Mouse (Mus musculus) adrenal gland, postnatal 14 days (tissue): Measurements from ENCODE around the gene Tbc1d7. TPM values are rescaled to one million over a fixed set of nuclear protein-coding genes. Genes with fewer than 3 reads are reported as not detected.
A peak's percentile ranks its signal among the peaks of the same experiment; 100 is the strongest.

Experiments
- DNase-seq: peaks from one replicate; pipeline ENCODE4 v3.0.0; 2021; ENCODE audit warnings: mixed read lengths
- long read RNA-seq, 2 experiments: library from polyadenylated mRNA; stranded (forward); transcript quantifications; one replicate each; pipeline ENCODE4 v2.0.0; 2021
- total RNA-seq: library from RNA; stranded (reverse); gene quantifications from 2 replicates; pipeline ENCODE4 v1.2.3, GENCODE M21; 2021

Gene Tbc1d7
- 24.1 and 24.6 TPM in 2 replicates for total RNA-seq
- long read RNA-seq, experiment 1, transcript Tbc1d7-202 (8 exons, 1,246 nt), result major isoform, 34 of 70 reads
- long read RNA-seq, experiment 1, partial matches to known transcripts, result 5 of 70 reads
- long read RNA-seq, experiment 1, other reads (novel, unspliced or antisense), result 30 of 70 reads
- long read RNA-seq, experiment 2, transcript Tbc1d7-202 (8 exons, 1,246 nt), result major isoform, 17 of 53 reads
- long read RNA-seq, experiment 2, transcript Tbc1d7-201 (8 exons, 1,239 nt), result minor isoform, 5 of 53 reads
- long read RNA-seq, experiment 2, partial matches to known transcripts, result 1 of 53 reads
- long read RNA-seq, experiment 2, other reads (novel, unspliced or antisense), result 30 of 53 reads

- peak; percentile 100 for DNase-seq
These were observed at the start of gene Tbc1d7 for GRCm38 (mm10) chr13:43171020-43171710. Gene Tbc1d7 (minus strand): TSS chr13:43171501.

- DNase-seq, result no peak
These were observed 49.3 kb upstream of the Tbc1d7 start for GRCm38 (mm10) chr13:43220635-43221034.

GRCm38 (mm10) chr13:43218764-43219163 is 47.5 kb upstream of the Tbc1d7 start:
- peak; percentile 29 for DNase-seq

- no peak for DNase-seq
These were observed 47.0 kb upstream of the Tbc1d7 start for GRCm38 (mm10) chr13:43218284-43218683.

- no peak for DNase-seq
These were observed 46.4 kb upstream of the Tbc1d7 start for GRCm38 (mm10) chr13:43217686-43218085.

GRCm38 (mm10) chr13:43217059-43217458 is 45.8 kb upstream of the Tbc1d7 start:
- no peak for DNase-seq

GRCm38 (mm10) chr13:43215994-43216706 is 44.8 kb upstream of the Tbc1d7 start:
- no peak for DNase-seq

- DNase-seq, result peak; percentile 36
These were observed 44.1 kb upstream of the Tbc1d7 start for GRCm38 (mm10) chr13:43215144-43215993.

- peak; percentile 79 for DNase-seq
These were observed 41.0 kb upstream of the Tbc1d7 start for GRCm38 (mm10) chr13:43212338-43212737.

GRCm38 (mm10) chr13:43210956-43211355 is 39.7 kb upstream of the Tbc1d7 start:
- no peak for DNase-seq

- no peak for DNase-seq
These were observed 38.3 kb upstream of the Tbc1d7 start for GRCm38 (mm10) chr13:43209560-43209959.

GRCm38 (mm10) chr13:43208914-43209439 is 37.7 kb upstream of the Tbc1d7 start:
- DNase-seq, result no peak

GRCm38 (mm10) chr13:43206118-43206683 is 34.9 kb upstream of the Tbc1d7 start:
- no peak for DNase-seq

- peak; percentile 64 for DNase-seq
These were observed 32.3 kb upstream of the Tbc1d7 start for GRCm38 (mm10) chr13:43203641-43204040.

GRCm38 (mm10) chr13:43203234-43203633 is 31.9 kb upstream of the Tbc1d7 start:
- DNase-seq, result peak; percentile 52

GRCm38 (mm10) chr13:43202351-43202750 is 31.1 kb upstream of the Tbc1d7 start:
- no peak for DNase-seq

- peak; percentile 76 for DNase-seq
These were observed 29.7 kb upstream of the Tbc1d7 start for GRCm38 (mm10) chr13:43201033-43201432.

- DNase-seq, result no peak
These were observed 29.2 kb upstream of the Tbc1d7 start for GRCm38 (mm10) chr13:43200473-43200872.

GRCm38 (mm10) chr13:43199749-43200148 is 28.4 kb upstream of the Tbc1d7 start:
- DNase-seq, result peak; percentile 88

- no peak for DNase-seq
These were observed 28.0 kb upstream of the Tbc1d7 start for GRCm38 (mm10) chr13:43199282-43199681.

- DNase-seq, result peak; percentile 38
These were observed 25.9 kb upstream of the Tbc1d7 start for GRCm38 (mm10) chr13:43197187-43197586.
